Mouse (Mus musculus): ENCODE data around the gene Map3k11. TPM values are rescaled to one million over a fixed set of nuclear protein-coding genes. Genes with fewer than 3 reads are reported as not detected.
"Not testable (repeated sequence)": the region's sequence is repeated elsewhere in the genome, so short reads cannot be mapped to it uniquely, and the experiment has no call there.

Gene Map3k11
- total RNA-seq, 2 experiments from 2014 or later: 24.0 to 30.4 TPM

DNA sequence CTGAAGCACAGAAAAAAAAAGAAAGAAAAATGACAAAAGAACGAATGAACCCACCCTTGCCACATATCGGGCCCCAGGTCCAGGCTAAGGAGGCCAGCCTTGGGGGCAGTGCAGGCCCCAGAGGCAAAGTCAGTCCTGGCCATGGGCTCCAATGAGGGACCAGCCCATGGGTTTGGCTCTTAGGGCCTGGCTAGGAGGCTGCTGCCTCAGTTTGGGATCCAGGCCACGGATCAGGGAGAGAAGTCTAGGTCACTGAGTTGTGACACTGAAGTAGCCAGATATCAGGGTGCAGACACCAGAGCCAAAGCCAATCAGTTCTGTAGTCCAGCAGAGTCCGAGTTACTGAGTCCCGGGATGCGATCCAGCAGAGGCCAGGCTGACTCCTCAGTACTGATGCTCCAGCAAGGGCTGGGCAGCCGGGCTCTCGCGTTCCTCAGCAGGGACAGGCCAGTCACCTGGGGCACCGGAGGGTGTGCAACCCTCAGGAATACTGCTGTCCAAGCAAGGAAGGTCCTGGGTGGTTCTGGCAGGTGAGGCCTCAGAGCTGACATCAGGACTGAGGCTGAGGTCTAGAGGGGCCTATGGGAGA lies 23.8 kb upstream of the Map3k11 start:
- intact Hi-C loops (cut with DNase I): loop anchor here (2.0 to 5.0 kb wide), 2 partner anchors 22 to 52 kb away; partner anchors contain the start of gene Kat5
- no peak for DNase-seq (ENCODE audit: low spot score)

DNA sequence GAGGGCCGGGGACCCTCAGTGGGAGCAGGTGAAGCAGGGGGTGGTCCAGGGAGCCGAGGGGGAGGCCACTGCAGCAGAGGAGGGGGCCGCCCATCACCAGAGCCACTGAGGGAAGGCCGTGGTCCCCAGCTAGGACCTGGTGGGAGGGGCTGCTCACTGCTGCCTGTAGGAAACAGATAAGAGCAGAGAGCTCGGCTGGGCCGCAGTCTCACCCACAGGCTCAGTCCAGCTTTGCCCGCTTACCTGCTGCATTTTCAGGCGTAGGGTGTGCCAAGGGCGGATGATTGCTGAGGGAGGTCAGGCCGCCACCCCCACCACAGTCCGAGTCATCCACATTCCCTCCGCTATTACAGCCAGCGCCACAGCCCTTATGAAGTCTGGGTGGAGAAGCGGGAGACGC lies 23.1 kb upstream of the Map3k11 start:
- intact Hi-C loops (cut with DNase I): loop anchor here (2.0 kb wide), 1 partner anchor 21 kb away; no protein-coding TSS in a partner anchor
- no peak for DNase-seq (ENCODE audit: low spot score)

DNA sequence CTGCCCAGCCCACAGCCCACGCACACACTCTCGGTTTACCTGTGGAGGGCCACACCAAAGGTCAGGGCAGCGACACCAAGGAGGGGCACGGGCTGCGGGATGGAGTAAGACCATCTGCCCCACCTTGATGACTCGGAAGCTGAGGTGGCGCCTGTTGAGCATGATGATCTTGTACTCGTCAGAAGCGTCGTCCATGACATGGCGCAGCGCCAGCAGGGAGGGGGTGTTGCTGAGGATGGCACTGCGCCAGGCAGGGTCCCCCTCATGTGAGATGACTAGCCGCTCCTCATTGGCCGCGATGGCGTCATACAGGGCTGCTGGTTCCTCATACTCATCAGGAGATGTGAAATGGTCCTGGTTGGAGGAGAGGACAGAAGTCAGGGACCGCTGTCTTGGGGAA lies 22.2 kb upstream of the Map3k11 start:
- intact Hi-C loops (cut with DNase I): no loop called here
- no peak for DNase-seq (ENCODE audit: low spot score)

DNA sequence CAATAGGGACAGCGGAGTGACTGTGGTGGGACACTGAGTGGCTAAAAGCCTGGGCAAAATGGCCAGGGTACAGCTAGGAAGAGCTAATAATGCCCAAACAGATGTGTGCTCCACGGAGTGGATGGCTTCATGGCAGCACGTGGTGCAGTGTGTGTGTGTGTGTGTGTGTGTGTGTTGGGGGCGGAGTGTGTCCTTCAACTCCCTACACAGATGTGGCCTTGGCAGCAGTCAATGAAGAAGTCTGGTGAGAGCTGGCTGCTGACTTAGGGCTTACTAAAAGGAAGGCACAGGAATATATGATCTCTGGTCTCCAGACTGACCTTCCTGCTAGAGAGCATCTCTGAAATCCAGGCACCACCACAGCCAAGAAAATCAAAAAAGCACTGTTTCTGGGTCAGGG lies 20.2 kb upstream of the Map3k11 start:
- DNase-seq (ENCODE audit: low spot score): no peak
- intact Hi-C loops (cut with DNase I): no loop called here

DNA sequence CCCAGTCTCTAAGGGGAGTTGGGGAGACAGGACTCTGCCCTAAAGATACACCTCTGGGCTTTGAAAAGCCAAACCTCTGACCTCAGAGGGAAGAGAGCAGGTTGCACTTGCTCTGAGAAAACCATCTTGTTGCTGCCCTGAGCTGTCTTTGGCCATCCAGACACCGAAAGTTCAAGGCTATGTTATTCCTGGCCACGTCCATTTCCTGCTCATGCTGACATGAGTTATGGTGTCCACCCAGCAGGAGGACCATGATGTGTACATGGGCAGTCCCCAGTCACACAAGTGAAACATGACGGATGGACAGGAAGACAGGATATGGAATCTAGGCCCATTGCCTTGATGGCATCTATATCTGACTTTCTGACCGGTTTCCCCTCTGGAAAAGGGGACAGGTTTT lies 8.1 kb upstream of the Map3k11 start:
- no peak for DNase-seq (ENCODE audit: low spot score)
- intact Hi-C loops (cut with DNase I): no loop called here

DNA sequence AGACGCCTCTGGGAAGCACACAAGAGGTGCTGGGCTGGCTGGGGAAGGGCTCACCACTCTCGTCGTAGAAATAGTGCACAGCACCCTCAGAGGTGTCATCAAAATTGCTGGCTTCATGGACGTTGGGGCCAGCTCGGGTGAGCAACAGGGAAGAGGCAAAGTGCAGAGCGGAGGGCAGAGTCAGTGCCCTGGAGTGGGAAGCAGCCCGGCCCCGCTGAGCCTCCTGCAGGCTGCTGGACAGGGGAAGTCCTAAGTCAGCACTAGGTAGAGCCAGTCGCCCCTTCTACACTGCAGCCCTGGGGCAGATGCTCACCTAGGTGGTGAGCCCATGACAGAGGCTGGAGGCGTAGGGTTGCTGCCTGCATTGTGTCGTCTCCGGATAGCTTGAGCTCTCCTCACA lies 4.3 kb upstream of the Map3k11 start:
- intact Hi-C loops (cut with DNase I): no loop called here
- DNase-seq (ENCODE audit: low spot score): no peak

DNA sequence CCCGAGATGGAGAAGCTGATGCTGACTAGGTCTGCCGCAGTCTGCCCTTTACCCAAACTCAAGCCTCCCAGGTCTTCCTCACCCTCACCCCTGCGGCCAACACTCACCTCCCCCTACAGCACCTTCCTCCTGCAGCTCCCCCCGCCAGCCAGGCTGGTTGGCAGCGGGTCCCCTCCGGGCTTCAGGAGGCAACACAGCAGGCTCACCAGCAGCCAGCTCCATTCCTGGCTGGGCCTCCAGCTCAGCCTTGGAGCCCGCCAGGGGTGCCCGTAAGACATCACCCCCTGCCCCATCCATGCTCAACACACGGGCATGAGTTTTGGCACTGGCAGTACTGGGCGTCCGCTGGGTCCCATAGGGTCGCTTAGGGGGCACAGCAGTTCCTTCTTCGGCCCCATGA lies 3.6 kb upstream of the Map3k11 start:
- DNase-seq (ENCODE audit: low spot score): no peak
- intact Hi-C loops (cut with DNase I): no loop called here

DNA sequence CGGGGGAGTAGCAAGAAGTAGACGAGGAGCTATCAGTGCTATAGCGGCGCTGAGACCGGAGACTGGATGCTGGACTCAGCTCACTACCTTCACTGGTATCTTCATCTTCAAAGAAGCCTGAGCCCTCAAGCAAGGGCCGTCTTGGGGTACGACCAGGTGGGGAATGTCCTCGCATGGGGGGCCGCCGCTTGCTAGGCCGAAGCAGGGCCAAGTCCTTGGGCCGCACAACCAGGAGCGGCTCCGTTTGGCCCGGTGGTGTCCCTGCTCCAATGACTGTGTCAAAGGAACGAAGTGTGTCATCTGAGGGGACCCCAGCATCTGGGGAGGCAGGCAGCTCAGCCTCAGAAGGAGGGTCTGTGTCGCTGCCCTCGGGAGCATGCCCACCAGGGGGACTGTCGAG lies 3.1 kb upstream of the Map3k11 start:
- DNase-seq (ENCODE audit: low spot score): no peak
- intact Hi-C loops (cut with DNase I): no loop called here

DNA sequence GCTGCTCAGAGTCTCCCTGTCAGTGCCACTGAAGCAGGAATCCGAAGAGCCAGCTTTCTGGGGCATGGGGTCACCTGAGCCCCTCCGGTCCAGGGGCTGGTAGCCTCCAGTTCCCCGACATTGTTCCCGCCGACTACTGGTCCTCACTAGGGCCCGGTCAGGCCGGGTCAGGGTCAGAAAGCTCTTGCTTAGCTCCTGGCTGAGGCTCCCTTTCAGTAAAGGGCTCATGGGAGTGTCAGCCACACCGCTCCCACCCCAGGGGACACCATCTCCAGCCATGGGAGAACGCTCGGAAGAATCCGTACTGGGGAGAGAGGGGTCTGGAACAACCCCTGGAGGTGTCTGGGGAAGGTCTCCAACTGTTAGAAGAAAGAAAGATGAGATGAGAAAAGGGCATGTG lies 2.7 kb upstream of the Map3k11 start:
- intact Hi-C loops (cut with DNase I): loop anchor here (2.0 kb wide), 1 partner anchor 21 kb away; no protein-coding TSS in a partner anchor

DNA sequence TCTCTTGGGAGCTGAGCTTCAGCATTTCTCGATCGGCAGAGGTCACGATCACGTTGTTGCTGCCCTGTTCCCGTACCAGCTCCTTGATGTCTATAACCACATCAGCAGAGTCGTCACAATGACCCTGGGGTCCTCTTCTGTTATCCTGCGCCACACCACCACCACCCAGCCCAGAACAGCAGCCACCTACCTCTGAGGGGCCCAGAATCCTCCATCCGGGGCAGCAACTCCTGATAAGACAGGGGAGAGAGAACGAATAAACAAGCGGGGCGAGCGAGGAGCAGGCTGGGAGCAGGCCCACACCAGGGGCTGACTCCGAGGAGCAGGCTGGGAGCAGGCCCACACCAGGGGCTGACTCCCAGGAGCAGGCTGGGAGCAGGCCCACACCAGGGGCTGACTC lies 2.1 kb upstream of the Map3k11 start:
- intact Hi-C loops (cut with DNase I): loop anchor here (2.0 kb wide), 1 partner anchor 22 kb away; no protein-coding TSS in a partner anchor
- DNase-seq (ENCODE audit: low spot score): no peak

More for the DNA sequence above, 2.7 kb upstream of the Map3k11 start:
- DNase-seq (ENCODE audit: low spot score): no peak

DNA sequence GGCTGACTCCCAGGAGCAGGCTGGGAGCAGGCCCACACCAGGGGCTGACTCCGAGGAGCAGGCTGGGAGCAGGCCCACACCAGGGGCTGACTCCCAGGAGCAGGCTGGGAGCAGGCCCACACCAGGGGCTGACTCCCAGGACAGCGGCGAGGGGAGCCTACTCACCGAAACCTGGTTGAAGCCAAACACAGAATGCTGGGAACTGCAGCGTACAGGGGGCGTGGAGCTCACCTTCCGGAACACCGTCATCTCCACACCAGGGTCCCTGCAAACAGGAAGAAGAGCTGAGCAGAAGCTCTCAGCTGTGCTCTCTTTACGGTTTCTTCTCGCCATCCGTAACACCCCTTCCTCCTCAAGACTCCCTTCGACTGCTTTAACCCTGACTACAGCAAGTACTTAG lies 1.6 kb upstream of the Map3k11 start:
- intact Hi-C loops (cut with DNase I): loop anchor here (2.0 kb wide), 1 partner anchor 22 kb away; no protein-coding TSS in a partner anchor
- DNase-seq (ENCODE audit: low spot score): not testable (repeated sequence)

DNA sequence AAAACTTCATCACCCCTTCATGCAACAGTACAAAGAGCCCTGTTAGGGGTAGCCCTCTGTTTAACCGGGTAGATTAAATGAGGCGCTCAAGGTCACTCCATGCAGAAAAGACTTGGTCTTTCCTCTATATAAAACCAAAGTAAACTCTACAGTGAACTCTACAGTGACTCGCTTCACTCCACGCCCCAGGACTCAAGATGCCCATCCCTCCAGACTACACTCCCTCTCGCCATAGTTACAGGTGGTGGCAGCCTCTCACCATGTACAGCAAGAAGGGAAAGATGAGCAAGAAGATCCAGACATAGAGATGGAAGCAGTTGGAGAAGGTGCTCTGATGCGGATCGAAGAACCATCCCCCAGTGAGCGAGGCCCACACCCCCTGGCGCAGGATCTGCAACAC lies 804 bp upstream of the Map3k11 start:
- intact Hi-C loops (cut with DNase I): loop anchor here (2.0 kb wide), 1 partner anchor 23 kb away; no protein-coding TSS in a partner anchor
- no peak for DNase-seq (ENCODE audit: low spot score)

DNA sequence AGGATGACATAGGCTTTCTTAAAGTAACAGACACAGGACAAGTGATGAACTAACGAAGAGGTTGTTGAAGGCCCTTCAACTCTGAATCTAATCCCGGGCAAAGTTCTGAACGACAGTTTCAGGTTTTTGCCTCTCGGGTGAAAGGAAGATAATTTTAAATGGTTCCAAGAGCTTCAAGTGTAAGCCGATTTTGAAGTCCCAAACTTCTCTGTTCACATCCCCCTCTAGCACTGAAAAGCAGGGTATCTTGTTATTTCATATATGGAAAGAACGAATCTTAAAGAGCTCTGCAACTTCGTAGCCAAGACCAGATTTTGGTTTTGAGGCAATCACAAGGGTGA lies 516 bp downstream of the Map3k11 start:
- intact Hi-C loops (cut with DNase I): no loop called here
- no peak for DNase-seq (ENCODE audit: low spot score)

DNA sequence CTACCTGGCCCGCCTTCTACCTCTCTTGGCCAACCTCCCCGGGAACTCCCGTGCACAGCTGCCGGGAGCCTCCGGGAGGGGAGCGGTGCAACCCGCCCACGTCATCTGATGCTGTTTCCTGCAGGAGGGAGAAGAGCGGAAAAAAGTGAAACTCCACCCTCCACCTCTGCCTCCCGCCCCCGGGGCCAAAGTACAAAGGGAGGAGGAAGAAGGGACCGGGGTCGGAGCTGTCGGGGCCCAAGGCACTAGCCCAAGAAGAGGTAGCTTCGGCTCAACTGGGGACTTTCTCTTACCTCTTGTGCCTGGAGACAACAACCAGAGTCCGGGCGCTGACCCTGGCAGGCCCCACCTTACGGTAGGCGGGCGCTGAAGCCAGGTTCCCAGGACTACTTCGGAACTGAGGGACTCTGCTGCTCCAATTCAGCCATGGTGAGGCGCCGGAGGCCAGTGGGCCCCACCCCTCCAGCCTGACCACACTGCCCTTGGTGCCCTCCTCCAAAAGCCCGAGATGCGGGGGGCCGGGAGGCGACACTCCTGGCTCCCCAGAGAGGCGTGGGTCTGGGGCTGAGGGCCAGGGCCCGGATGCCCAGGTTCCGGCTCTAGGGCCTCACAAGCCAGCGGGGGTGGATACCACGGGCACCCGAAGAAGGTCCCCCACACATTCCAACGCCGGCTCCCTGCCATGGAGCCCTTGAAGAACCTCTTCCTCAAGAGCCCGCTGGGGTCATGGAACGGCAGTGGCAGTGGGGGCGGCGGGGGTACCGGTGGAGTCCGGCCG lies 1.2 kb downstream of the Map3k11 start:
- intact Hi-C loops (cut with DNase I): no loop called here
- DNase-seq (ENCODE audit: low spot score): peak; percentile 89

DNA sequence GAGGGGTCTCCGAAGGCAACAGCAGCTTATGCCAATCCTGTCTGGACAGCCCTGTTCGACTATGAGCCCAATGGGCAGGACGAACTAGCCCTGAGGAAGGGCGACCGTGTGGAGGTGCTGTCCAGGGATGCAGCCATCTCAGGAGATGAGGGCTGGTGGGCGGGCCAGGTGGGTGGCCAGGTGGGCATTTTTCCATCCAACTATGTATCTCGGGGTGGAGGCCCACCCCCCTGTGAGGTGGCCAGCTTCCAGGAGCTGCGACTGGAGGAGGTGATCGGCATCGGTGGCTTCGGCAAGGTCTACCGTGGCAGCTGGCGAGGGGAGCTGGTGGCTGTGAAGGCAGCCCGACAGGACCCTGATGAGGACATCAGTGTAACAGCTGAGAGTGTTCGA lies 1.8 kb downstream of the Map3k11 start:
- intact Hi-C loops (cut with DNase I): no loop called here
- no peak for DNase-seq (ENCODE audit: low spot score)

DNA sequence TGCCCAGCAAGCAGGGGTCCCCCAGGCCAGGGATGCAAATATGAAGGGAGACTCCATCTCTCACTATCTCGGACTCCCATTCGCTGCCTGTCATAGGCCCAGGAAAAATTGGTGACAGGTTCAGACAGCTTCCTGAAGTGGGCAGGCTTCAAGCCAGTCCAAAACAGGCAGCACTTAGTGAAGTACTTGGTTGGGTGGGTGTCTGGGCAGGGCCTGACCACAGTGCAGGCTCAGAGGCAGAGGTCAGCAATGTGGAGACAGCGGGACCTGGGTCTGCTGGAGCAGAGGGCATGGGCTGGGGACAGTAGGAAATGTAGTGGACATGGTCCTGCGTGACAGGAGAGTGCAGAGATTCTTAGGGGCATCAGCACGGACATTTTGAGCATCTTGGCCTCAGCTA lies 3.1 kb downstream of the Map3k11 start:
- intact Hi-C loops (cut with DNase I): loop anchor here (1.0 kb wide), 1 partner anchor 36 kb away; no protein-coding TSS in a partner anchor
- DNase-seq (ENCODE audit: low spot score): no peak

DNA sequence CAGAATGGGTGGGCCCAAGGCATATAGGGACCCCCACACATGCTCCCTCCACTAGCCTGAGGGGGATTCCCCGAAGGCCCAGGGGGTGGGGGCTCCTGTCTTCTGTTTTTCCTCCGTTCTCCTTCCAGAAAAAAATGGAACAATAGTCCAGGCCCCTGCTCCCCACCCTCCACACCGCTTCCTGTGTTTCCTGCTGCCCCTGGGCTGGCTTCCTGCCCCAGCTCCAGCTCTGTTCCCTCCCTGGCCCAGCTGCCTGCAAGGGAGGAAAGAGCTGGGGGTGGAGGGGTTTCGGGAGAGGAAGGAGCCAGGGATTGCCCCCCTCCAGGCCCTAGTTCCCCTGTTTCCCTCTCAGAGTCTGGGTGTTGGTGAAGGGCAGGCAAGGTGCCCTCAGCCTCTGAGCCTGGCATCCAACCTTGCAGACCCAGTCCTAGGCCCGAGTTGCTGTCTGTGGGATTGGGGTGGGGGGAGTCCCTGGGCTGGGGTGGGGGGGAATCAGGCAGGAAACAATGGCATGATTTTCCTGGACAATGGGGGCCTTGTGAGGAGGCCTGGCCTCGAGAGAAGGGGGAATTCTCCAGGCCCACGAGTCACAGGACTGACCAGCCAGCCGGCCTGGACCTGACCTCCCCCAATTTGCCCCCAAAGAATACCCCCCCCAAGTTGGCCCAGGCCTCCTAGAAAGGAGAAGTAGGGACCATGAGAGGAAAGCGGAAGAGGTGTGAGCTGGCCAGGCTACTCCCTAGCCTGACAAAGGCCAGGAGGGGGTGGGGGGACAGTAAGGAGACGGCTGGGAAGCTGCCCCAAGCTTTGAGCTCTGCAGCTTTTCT lies 3.8 kb downstream of the Map3k11 start:
- intact Hi-C loops (cut with DNase I): loop anchor here (2.0 kb wide), 2 partner anchors 19 to 53 kb away; no protein-coding TSS in a partner anchor
- DNase-seq (ENCODE audit: low spot score): peak; percentile 78

DNA sequence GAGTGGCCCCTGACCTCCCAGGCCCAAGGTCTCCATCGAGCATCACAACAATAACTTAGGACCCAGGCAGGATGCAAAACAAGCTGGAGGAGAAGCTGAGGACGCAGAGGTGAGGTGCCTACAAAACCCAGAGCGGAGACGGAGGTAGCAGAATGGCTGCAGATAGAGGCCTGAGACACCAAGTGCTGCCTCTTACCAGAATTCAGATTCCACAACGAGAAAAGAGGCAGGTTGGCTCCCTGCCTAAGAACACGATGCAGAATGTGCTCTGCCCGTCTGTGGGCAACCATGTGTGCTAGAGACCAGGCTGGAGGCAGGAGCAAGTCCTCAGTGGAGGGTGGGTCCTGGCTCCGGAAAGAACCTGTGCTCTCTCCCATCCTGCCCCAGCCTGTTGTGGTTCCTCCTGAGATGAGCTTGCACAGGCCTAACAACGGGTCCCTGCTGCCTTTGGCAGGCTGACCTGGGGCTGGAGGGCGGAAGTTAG lies 4.4 kb downstream of the Map3k11 start:
- DNase-seq (ENCODE audit: low spot score): no peak

DNA sequence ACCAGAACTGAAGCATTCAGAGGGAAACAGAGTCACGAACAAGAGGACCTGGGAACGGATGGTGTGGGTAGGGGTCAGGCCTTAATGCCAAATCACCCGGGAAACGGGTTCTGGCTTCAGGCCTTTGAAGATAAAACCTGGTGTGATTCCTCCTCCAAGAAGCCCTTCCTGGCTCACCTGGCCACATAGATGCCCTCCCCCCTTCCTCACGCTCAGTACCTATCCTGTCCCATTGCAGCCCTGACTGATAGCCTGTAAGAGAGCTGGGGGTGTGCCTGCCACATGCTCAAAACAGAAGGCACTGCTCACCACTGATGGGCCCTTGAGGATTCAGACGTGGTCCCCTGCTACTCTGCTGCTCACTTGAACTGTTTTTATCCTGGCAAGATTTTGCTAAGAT lies 5.3 kb downstream of the Map3k11 start:
- intact Hi-C loops (cut with DNase I): loop anchor here (2.0 kb wide), 2 partner anchors 17 to 55 kb away; no protein-coding TSS in a partner anchor
- no peak for DNase-seq (ENCODE audit: low spot score)

More for the DNA sequence above, 4.4 kb downstream of the Map3k11 start:
- intact Hi-C loops (cut with DNase I): loop anchor here (2.0 kb wide), 2 partner anchors 18 to 54 kb away; no protein-coding TSS in a partner anchor

DNA sequence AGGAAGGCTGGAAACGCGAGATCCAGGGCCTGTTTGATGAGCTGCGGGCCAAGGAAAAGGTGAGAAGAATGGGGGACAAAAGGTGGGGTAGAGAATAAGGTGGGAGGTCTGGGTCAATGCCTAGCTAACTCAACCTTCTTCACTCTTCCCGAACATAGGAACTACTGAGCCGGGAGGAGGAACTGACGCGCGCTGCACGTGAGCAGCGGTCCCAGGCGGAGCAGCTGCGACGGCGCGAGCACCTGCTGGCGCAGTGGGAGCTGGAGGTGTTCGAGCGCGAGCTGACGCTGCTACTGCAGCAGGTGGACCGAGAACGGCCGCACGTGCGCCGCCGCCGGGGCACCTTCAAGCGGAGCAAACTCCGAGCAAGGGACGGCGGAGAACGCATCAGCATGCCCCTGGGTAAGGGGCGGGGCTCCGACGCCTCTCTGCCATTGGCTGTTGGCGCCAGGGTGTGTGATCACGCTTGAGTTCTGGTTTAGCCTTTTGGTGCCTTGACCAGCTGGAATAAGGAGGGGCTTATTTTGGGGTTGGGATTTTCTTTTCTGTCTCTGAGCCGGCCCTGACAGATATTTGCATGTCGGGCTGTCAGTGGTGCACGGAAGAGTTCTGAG lies 7.4 kb downstream of the Map3k11 start:
- no peak for DNase-seq (ENCODE audit: low spot score)
- intact Hi-C loops (cut with DNase I): no loop called here
